Mouse (Mus musculus): Measurements from ENCODE around the gene Cntf. TPM values are rescaled to one million over a fixed set of nuclear protein-coding genes. Genes with fewer than 3 reads are reported as not detected.

Cntf gene
- 0.93 and 1.6 TPM in 2 replicates for polyA plus RNA-seq (2015; fragmentation: Nextera tagmentation; extraction: Ambion mirVana)

GRCm38 (mm10) chr19:12765308-12765707, at the start of gene Cntf:
TSS of gene Cntf (minus strand) at chr19:12765632.
- DNase-seq (ENCODE audit: low spot score), result no peak

- no peak for DNase-seq (ENCODE audit: low spot score)
Observed at GRCm38 (mm10) chr19:12813883-12814282, 48.5 kb upstream of the Cntf start.

- DNase-seq (ENCODE audit: low spot score), result no peak
Observed at GRCm38 (mm10) chr19:12812644-12813364, 47.4 kb upstream of the Cntf start.

- DNase-seq (ENCODE audit: low spot score), result peak; percentile 53
Observed at GRCm38 (mm10) chr19:12806214-12806613, 40.8 kb upstream of the Cntf start.

- DNase-seq (ENCODE audit: low spot score), result no peak
Observed at GRCm38 (mm10) chr19:12805730-12806129, 40.3 kb upstream of the Cntf start.

GRCm38 (mm10) chr19:12804237-12804636, 38.8 kb upstream of the Cntf start:
- no peak for DNase-seq (ENCODE audit: low spot score)

GRCm38 (mm10) chr19:12802830-12803229, 37.4 kb upstream of the Cntf start:
- no peak for DNase-seq (ENCODE audit: low spot score)

- no peak for DNase-seq (ENCODE audit: low spot score)
Observed at GRCm38 (mm10) chr19:12801046-12801445, 35.6 kb upstream of the Cntf start.

- no peak for DNase-seq (ENCODE audit: low spot score)
Observed at GRCm38 (mm10) chr19:12800621-12801020, 35.2 kb upstream of the Cntf start.

GRCm38 (mm10) chr19:12799081-12799480, 33.6 kb upstream of the Cntf start:
- no peak for DNase-seq (ENCODE audit: low spot score)

- peak; percentile 61 for DNase-seq (ENCODE audit: low spot score)
Observed at GRCm38 (mm10) chr19:12798404-12798803, 33.0 kb upstream of the Cntf start.

- peak; percentile 41 for DNase-seq (ENCODE audit: low spot score)
Observed at GRCm38 (mm10) chr19:12797071-12797470, 31.6 kb upstream of the Cntf start.

- DNase-seq (ENCODE audit: low spot score), result peak; percentile 85
Observed at GRCm38 (mm10) chr19:12796328-12796931, 31.0 kb upstream of the Cntf start.

GRCm38 (mm10) chr19:12795511-12796327, 30.3 kb upstream of the Cntf start, which contains the start of the genes Zfp91 and Lpxn:
TSS of gene Zfp91 (minus strand) at chr19:12796126.
TSS of gene Lpxn (plus strand) at chr19:12796193.
- DNase-seq (ENCODE audit: low spot score), result peak; percentile 98

GRCm38 (mm10) chr19:12795110-12795509, 29.7 kb upstream of the Cntf start:
- DNase-seq (ENCODE audit: low spot score), result no peak

- peak; percentile 88 for DNase-seq (ENCODE audit: low spot score)
Observed at GRCm38 (mm10) chr19:12794056-12795044, 28.9 kb upstream of the Cntf start.

- DNase-seq (ENCODE audit: low spot score), result no peak
Observed at GRCm38 (mm10) chr19:12792374-12792773, 26.9 kb upstream of the Cntf start.

- DNase-seq (ENCODE audit: low spot score), result no peak
Observed at GRCm38 (mm10) chr19:12787721-12788120, 22.3 kb upstream of the Cntf start.

- DNase-seq (ENCODE audit: low spot score), result no peak
Observed at GRCm38 (mm10) chr19:12786803-12787395, 21.5 kb upstream of the Cntf start.

GRCm38 (mm10) chr19:12780437-12780836, 15.0 kb upstream of the Cntf start:
- no peak for DNase-seq (ENCODE audit: low spot score)
